Mouse (Mus musculus): ENCODE results near the gene Apbb2.
A peak's percentile ranks its signal among the peaks of the same experiment; 100 is the strongest.

The Apbb2 gene

DNA sequence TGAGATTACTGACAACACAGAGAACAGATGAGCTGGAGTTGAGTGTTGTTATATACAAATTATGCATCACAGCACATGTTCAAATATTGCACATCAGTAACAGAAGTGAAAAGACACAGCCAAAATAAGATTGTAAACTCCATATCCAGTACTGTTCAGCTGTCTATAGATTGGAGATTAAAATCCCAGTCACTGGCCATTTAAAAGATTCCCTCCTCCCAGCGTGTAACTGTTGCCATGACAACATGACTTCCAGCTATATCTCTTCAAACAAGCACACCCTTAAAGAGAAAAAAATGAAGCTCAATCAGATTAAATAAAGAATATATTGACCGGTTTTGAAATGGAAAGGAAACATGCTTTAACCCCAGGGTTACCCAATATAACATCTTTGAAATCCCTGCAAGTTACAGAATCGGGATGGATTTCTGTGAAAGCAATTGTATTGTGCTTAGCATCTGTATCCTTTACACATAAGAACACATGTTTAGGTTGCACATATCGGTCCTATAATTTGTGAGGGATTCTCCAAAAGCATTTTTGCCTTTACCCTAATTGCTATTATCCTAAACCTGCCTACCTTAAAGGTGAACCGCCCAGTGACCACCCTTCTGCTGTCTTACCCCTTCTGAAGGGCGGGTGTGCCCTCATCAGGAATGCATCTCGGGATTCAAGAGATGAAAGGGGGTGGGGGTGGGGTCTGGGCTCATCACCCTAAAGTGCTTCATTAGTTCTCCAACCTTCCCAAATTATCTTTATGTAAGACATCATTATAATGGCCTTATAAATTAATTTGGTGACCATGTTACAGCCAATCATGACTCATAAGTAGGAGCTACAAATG is 202.7 kb downstream of the Apbb2 start:
- no peak for ATAC-seq (ENCODE audit: low TSS enrichment)

DNA sequence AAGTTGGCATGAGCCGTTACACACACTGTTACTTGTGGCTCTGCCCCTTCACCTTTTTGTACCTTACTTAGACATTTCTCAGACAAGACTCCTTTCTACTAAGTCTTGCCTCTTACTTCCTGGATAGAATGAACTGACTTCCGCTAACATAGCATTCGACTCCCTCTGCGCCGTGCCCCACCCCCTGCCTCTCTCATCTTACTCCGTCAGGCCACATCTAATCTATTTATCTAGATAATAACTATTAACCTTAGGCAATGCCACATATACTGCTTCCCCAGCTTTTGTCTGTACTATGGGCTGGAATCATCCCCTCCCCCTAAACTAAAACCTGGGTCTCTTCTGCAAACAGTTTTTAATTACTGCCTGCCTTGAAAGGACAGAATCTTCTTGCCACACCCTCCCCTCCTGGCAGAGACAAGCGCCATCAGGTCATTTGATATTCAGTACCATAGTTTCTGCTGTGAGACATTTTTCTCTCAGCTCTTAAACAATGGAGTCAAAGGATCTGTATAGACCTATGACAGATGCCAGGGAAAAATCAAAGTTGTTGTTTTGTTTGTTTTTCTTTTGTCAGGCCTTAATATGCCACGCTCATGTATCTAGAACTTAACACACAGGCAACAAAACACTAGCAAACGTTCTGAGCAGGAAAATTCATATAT is 203.4 kb downstream of the Apbb2 start:
- no peak for ATAC-seq (ENCODE audit: low TSS enrichment)

DNA sequence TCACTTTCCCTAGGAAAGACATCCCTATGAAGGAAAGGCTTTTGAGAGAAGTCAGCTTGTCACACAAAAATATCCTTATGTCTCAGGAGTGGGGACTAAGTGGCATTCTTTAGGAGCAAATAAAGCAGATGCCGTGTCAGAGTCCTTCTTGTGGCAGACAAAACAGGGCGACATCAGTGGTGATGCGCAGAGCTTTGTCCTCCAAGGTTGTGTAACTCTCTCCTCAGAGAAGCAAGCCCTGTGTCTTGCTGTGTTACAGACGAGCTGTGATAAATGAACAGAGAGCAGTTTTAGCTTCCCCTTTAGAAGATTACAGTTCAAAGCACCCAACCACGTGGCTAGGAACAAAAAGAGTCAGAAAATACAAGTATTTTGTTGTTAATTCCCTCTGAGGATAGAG is 205.2 kb downstream of the Apbb2 start:
- peak; percentile 48 for ATAC-seq (ENCODE audit: low TSS enrichment)

DNA sequence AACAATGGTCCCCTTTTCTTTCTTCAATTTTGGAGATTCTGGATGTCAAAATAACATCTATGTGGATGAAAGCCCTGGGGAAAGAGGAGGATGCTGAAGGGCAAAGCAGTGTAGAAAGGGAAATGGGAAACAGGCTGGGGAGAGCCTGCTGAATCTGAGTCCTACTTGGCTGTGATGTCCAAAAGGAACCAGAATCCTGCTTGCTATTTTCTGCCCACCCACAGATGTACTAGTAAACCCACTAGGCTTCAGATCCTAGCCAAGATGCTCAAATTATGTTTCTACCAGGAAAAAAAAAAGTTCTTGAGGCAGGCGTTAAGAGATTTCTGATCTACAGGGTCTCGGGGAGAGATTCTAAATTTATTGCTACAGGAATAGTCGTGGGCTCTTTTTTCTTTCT is 205.8 kb downstream of the Apbb2 start:
- peak; percentile 83 for ATAC-seq (ENCODE audit: low TSS enrichment)

DNA sequence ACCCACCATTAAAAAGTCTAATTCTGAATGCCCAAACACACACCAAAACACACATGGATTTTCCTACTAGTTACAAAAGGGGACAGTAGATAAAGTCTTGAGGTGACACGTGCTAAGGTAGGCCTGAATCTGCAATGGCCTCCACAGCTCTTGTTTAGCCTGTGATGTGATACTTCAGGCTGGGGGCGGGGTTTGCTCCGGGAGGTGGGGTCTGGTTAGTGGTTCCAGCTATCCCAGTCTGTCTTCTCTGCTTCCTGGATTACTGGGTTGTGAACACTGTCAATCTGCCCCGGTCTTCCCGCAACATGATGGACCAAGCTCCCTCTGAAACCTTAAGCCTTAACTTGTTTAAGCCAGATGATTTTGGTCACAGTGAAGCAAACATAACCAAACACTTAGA is 210.0 kb downstream of the Apbb2 start:
- no peak for ATAC-seq (ENCODE audit: low TSS enrichment)

DNA sequence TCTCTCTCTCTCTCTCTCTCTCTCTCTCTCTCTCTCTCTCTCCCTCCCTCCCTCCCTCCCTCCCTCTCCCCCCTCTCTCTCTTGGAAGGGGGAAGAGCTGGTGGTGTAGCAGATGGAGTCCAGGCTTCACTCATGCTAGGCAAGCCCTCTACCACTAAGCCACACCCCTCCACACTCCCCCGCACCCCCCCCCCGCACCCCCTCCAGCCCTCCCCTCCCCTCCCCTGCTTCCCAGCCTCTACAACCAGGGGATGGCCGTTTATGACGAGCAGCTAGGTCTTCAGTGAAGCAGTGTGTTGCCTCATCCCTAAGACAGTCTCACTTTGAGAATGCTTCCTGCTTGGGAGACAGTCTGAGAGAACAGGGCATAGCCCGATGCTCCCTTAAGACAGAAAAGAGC is 210.6 kb downstream of the Apbb2 start:
- ATAC-seq (ENCODE audit: low TSS enrichment): no peak

DNA sequence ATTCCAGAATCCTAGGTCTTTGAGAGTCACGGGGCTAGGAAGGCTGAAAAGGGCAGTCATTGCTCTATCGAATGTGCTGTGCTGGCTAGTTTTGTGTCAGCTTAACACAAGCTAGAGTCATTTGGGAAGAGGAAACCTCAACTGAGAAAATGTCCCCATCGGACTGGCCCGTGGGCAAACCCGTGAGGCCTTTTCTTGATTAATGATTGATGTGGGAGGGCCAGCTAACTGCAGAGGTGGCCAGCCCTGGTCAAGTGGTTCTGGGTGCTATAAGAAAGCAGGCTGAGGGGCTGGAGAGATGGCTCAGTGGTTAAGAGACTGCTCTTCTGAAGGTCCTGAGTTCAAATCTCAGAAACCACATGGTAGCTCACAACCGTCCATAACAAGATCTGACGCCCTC is 212.2 kb downstream of the Apbb2 start:
- ATAC-seq (ENCODE audit: low TSS enrichment): no peak

DNA sequence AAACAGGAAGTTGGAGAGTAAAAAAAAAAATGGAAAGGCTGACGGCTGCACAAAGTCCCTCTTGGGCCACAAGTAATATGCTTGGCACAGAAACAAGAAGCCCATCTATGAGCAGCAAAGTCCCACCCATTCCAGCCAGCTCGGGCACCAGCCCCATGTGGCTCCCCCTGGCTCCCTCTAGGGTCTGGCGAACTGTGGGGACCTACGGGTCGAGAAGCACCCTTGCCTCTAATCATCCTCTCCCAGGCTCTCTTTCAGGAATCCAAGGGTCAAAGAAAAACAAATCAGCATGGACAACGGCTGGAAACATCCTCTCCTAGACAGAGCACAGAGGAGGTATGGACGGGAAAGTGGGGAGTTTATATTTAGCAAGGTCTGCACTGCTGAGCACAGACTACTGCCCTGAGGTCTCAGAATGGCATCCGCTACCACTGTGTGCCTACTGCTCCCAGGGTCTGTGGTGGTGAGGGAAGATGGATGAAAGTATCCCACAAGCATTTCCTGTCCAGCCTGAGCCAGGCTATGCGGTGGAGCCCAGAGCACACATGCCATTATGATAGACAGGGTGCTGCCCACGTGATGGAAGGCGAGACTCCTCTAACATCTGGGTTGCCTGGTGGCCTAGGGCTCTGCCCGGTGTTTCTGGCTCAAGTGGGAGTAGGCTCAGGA is 212.7 kb downstream of the Apbb2 start:
- no peak for ATAC-seq (ENCODE audit: low TSS enrichment)

DNA sequence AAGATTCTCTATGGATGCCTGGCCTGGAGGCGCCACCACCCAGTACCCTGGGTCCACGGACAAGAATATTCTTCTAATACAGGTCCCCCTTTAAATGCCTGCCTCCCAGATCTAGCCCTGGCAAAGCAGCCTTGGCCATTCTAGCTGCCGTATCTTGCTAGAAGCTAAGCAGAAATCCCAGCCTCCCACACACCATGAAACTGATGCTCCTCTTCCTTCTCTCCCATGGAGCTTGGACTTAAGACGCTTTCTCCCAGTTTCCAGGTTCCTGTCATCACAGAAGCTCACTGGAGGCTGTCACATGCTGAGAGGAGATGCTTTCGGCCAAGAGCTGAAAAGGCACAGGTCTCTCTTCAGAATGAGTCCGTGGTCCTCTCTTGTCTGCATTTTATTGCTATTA is 213.3 kb downstream of the Apbb2 start:
- peak; percentile 71 for ATAC-seq (ENCODE audit: low TSS enrichment)

DNA sequence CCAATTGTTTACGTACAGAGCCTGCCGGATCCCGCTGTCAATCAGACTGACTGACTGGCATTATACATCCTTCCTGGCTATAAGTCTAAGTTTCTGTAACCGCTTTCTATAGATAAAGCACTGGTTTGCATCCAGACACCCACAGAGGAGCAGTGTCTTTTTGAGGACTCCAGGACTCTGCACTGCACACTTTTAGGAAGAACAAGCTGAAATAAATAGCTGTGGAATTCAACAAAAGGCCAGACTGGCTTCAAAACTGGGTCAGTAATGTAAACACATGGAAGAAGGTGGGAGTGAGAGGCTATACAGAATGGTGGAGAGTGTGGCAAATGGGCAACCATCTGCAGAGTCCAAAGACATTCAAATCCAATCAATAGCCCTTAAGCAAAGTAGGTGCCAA is 218.0 kb downstream of the Apbb2 start:
- ATAC-seq (ENCODE audit: low TSS enrichment): peak; percentile 72

DNA sequence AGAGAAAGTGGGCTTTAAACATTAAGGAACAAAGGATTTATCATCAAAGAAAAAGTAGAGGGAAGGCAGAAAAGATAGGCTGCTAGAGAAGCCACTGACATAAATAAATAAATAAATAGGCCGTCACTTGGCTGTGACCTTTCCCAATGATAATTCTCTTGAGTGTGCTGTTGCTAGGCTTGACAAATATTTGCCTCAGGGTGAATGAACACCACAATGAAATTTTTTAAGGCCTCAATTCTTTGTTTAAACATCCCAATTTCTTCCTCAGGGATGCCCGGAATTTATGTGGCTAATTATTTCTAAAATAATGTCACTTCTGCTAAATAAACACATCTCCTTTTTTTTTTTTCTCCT is 219.3 kb downstream of the Apbb2 start:
- no peak for ATAC-seq (ENCODE audit: low TSS enrichment)

DNA sequence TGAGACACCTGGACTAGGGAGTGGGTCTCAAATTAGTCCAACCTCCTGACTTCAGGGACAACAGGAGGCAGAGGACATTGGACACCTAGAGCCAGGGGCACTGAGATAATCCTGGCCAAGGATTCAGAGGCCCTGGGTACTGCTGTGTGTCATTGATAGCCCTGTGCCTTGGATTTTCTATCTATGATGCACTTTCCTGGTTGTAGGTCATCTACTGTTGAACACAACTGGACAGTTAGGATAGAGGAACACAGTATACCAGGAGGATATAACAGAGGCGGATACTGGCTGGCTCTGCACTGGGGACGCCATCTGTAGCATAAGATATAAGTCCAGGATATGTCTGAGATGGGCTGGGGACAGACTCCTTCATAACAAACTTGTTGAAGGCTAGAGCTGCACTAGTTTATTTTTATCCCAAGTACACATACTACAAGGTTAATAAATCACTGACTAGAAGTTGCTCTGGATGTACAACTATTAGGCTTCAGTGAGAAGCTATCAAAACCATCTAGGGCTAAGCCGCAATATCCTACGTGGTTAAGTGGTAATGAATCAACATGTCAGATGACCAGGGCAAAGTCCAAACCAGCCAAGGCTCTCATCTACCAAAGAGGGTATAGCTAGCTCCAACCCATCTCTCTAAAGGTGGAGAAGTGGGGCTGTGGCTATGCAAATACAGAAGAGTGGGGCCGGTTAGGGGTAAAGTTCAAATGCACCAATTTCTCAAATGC is 219.9 kb downstream of the Apbb2 start:
- ATAC-seq (ENCODE audit: low TSS enrichment): no peak

DNA sequence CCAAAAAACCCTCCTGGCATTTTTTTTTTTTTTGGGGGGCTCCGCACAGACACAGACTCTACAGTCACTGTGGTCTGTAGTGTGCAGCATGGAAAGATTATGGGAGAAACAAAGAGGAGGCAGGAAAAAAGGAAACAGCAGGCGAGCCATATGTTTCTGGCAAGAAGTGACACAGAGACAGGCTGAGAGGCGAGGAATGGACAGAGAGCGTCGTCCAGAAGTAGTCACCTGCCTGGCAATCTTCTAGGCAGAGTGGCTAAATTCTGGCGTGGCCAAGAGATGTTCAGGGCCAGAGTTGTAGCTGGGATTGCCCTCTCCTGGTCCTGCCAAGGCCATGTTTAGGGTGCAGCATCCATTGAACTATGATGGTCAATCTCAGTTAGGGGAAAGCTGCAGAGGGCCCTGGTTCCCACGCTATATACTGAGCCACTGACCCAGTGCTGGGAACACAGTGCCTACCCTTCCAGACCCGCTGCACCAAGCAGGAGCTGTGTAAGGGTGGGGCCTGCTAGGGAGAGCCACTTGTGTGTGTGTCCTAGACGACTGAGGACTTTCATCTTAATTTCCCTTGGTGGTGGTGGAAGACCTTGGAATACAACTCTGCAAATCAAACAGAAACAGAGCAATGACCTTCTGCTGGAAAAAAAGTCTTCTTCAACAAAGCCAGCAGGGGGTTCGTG is 224.7 kb downstream of the Apbb2 start:
- ATAC-seq (ENCODE audit: low TSS enrichment): peak; percentile 68

DNA sequence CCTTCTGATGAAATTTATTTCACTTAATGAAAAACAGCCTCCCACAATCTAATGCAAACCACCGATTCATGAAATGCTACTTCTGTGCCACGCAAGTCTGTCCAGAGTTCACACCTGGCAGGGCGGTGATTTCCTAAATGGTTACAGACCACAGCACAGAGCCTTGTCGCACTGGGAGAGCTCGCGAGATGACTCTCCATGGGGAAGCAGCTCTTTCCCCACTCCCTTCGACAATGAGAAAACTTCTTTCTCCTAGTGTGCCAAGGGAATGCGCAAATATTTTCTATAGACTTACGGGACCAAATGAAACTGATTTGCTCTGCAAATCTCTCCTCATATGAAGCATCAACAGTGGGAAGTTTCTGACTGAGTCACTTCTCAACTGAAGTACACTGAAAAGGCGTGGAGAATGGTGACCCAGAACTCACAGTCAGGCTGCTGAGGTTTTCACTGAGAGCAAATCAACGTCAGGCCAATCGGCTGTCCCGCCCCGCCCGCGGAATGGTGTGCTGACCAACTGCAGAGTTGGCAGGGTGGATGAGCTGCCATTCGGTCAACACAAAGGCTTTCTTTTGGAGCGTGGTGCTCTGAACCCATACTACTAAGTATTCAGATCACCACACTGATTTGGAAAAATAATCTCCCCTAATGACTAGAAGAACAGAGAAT is 225.6 kb downstream of the Apbb2 start:
- peak; percentile 58 for ATAC-seq (ENCODE audit: low TSS enrichment)

DNA sequence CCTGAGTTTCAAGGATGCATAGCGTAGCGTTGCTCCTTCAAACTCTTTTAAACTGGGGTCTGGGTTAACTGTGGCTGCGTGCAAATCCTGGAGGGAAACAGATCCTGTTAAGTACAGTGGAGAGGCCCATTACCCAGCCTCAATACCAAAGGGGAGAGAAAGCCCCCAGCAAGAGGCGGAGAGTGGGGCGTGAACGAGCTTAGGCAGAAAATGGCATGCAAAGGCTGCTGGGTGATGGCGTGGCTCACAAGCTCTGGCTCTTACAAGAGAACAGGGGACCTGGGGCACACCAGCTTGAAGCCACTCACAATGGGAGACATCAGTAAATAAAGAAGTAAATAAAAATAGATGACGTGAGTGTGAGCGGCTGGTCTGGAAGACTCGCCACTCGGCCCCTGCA is 226.8 kb downstream of the Apbb2 start:
- no peak for ATAC-seq (ENCODE audit: low TSS enrichment)

DNA sequence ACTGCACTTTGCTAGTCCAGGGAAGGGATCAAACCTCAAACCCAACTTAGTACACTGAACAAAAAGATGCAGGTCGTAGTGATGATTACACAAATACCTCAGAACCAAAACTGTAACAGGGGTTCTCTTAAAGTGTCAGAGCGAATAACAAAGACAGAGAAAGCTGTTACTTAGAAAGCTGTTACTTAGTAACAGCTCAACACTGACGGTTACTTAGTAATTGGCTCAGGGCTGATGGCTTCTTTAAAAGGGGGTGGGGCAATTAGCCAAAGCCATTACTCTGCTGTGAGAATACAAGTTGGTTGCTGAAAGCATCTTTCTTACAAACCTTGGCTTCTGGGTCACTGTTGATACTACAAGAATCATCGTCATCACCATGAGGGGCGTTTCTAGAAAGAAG is 227.3 kb downstream of the Apbb2 start:
- no peak for ATAC-seq (ENCODE audit: low TSS enrichment)

DNA sequence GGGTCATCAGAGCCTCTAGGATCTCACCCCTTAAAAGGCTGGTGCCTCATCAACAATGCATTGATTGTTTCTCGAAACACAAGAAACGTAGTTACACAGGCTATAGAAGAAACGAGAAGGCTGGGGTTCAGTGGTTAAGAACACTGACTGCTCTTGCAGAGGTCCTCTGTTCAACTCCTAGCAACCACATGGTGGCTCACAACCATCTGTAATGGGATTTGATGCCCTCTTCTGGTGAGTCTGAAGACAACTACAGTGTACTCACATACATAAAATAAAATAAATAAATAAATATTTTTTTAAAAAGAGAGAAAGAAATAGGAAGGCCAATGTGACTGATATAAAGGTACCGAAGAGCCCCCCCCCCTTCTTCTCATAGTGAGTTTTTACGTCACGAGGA is 228.0 kb downstream of the Apbb2 start:
- no peak for ATAC-seq (ENCODE audit: low TSS enrichment)

DNA sequence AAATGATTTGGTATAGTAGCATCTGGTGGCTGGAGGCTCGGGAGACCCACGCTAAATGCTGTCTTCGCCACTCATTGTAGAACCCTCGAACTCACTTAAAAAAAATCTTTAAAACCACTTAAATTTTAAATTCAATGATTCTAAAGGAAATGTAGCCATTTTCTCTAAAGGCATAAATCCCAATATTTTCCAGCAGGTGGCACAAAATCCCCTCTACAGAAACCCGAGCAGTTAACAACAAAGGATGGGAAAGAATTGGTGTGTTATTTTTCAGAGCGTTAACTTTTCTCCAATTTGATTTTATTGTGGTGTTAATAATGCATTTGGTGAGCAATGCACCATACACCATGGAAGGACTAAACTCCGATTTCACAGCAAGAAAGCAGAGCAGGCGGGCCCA is 231.1 kb downstream of the Apbb2 start:
- no peak for ATAC-seq (ENCODE audit: low TSS enrichment)

DNA sequence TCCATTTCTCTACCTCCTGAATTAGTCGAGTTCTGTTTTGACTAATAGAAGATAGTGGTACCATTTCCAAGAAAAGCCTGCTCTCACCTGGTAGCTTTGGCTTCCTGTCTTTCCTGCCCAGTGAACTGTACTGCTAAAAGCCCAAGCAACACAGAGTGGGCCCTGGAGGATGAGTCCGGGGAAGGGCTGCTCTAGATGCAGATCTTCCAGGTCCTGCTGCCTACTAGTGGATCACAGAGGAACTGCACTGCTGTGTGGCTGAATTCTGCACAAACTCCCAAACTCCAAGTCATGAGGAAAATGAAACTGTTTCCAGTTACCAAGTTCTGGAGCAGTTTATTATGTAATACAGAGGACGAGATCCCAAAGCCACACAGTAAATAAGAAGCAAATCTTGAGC is 232.9 kb downstream of the Apbb2 start:
- ATAC-seq (ENCODE audit: low TSS enrichment): peak; percentile 71

DNA sequence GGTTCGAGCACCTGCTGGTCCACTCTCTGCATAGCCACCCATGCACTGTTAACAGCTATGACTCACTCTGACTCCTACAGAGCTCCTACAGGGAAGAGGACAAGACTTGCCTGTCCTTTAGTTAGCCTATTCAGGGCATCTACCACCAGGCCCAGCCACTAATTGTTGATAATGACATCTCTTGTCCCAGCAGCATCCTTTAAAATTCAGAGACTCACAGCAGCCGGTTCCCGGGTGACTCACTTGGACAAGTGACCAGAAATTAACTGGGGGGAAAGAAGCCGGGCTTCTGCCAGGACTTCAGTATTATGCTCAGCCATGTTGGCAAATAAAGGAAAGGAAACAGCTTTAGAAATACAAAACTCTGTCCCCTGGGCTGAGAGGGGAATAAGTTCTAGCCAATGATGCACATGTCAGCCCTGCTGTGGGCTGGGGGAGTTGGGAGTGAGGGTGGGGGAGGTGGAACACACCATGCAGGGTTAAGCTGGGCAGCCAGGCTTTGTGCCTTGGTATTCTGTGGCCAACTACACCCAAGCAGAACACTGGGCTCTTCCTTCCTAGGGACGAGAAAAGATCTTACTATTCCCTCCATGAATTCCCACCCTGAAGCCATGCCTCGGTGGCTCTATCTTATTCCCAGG is 233.7 kb downstream of the Apbb2 start:
- peak; percentile 46 for ATAC-seq (ENCODE audit: low TSS enrichment)

DNA sequence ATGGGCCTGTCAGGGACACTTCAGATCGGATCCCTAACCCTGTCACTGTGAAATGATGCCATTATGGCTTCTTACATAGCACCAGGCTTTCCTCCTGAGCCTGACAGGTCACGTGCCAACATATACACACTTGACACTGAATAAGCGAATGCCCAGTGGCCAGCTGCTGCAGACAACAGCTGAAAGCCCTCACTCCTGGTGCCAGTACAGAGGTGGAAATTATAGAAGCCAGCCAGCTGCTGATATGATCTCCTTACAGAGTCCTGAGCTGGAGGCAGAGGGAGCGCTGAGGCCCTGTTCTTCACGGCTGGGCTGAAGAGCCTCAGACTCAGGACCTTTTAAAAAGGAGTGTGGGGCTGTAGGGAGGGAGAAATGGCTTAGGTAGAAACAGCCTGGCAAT is 234.5 kb downstream of the Apbb2 start:
- ATAC-seq (ENCODE audit: low TSS enrichment): no peak

Data from frontal cortex, adult (tissue).